Mouse (Mus musculus) erythroblast, embryonic 14.5 days (primary cell): Measurements from ENCODE around the gene Gm19935.

Experiments used
- GATA1 ChIP-seq: IDR thresholded peaks from 2 replicates; pipeline ENCODE4 v1.6.1; 2012; ENCODE audit warnings: low read length, inconsistent platforms, mixed read lengths
- TAL1 ChIP-seq: IDR thresholded peaks from 3 replicates; pipeline ENCODE4 v1.6.1; 2012; ENCODE audit warnings: low read length, inconsistent platforms, mixed read lengths

DNA sequence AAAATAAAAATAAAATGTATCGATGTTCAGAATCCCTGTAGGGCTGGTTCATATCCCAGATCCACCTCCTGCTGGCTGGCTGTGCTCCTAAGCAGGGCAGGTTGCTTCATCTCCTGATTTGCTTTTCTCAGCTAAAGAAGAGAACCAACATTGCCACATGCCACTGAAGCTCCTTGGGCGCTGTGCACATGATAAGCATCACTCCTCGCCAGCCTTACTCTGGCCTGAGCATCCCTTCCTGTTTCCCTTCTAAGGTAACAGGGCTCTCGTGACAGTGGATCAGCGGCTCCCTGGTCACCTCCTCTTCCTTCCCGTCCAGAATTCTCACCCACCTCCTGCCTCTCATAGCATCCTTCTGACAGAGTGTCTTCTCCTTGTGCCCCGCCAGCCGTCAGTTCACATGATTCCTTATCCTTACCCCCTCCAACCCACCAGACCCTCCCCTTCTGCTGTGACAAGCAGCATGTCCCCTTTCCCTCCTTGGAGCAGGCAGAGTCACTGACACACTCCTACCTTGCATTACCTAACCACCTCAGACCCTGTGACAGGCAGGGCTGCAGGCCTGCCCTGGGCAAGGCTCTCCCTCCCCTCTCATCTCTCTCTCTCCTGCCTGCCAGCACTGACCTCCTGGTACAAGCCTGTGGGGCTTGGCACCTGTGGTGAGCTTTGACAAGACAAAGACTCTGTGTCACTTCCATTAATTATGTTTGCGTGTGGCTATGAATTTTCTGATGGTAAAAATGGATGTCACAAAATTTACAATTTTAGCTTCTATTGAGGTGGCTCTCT lies 27.2 kb upstream of the Gm19935 start:
- TF ChIP-seq GATA1 (no peak), TAL1 (no peak)
